Mouse (Mus musculus): ENCODE measurements around the gene Fkbp1b. TPM values are rescaled to one million over a fixed set of nuclear protein-coding genes. Genes with fewer than 3 reads are reported as not detected.
"Not testable (repeated sequence)": the region's sequence is repeated elsewhere in the genome, so short reads cannot be mapped to it uniquely, and the experiment has no call there.

The Fkbp1b gene
- total RNA-seq, 2 experiments from 2014 or later: 91.9 to 101 TPM

DNA sequence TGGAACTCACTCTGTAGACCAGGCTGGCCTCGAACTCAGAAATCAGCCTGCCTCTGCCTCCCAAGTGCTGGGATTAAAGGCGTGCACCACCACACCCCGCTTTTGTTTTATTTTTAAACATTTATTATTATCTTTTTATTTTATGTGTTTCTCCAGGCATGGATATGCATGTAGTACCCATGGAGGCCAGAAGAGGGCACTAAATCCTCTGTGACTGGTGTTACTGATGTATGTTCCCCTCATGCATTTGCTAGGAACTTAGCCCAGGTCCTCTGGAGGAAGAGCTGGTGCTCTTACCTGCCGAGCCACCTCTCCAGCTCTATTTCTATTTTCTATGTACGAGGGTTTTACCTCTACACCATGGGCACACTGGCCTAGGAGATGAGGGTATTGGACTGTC lies 14.8 kb upstream of the Fkbp1b start:
- intact Hi-C loops (cut with DNase I): no loop called here

DNA sequence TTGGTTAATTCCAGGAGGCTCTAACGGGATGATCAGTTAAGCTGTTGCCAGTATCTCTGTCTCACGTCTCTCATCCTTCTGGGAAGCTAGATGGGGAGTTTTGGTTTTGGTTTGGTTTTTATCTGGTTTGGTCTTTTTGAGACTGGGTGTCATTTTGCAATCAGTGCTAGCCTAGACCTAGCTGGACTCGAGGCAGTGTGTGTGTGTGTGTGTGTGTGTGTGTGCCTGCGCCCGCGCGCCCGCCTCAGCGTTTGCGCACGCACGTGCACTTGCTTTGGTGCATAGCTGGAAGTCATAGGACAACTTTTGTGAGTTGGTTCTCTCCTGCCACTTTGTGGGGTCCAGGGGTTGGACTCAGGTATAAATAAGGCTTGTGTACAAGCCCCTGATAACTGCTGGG lies 2.4 kb upstream of the Fkbp1b start:
- DNase-seq: peak; percentile 20
- intact Hi-C loops (cut with DNase I): no loop called here

More for the DNA sequence above, 14.8 kb upstream of the Fkbp1b start:
- no peak for DNase-seq

DNA sequence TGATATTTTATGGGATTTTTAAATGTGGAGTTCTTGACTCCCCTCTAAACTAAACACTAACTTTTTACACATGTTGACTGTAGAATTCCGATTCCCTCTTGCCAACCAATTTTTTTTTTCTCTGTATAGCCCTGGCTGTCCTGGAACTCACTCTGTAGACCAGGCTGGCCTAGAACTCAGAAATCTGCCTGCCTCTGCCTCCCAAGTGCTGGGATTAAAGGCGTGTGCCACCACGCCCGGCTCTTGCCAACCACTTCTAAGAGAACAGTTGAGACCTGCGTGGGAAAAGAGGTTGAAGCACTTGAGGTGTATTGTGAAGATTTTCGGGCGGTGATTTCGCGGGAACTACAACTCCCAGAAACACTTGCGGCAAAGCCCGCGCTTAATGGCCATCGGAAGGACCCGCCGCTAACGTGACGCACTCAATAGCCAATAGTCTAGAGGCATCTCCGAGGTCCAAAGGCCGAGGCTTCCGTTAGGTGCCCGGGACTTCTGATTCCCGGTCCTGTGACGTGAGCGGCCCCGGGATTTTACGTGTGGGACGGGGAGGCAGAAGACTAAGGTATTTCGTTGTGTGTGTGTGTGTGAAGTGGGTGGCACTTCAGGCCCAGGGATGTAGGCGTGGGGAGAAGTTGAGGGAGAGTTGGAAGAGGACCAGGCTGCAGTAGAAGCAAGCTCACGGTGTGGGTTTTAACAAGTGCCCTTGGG lies 1.7 kb upstream of the Fkbp1b start, which contains the start of gene Wdcp:
TSS of gene Wdcp (plus strand) at position 414 of the 708 bp plus-strand sequence.
- intact Hi-C loops (cut with DNase I): no loop called here
- DNase-seq: peak; percentile 89

DNA sequence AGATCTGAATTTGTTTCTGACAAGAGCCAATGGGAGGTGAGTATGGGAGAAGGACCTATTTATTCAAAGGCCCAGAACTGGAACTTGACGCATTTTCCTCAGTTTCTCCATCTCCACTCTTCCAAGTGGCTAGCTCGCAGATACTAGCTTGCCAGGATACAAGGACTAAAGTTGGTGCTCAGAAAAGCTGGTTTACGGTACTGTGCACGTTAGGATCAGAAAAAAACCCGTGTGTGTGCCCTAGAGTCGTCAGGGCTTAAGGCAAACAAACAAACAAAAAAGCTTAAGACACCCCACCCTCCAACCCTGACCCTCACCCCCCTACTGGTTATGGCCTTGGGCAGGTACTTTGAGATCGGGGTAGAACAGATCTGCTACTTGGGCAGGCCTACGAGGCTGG lies 1.1 kb upstream of the Fkbp1b start:
- DNase-seq: no peak
- intact Hi-C loops (cut with DNase I): no loop called here

DNA sequence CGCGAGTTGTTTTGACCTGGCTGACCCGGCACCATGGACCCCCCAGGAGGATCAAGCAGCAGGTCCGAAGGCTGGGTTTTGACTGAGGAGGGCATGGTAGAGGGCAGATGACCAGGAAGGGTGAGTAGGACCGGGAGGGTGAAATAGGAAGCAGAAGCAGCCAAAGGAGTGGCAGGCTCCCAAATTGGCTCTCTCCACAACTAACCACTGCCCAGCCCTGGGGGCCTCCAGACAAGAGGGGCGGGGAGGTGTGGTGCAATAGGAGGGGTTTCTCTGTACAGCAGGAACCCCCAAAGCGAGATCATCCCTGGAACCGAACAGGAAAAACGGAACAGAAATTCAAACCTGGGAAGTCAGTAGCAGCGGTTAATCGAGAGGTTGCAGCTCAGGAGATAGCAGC lies 650 bp downstream of the Fkbp1b start:
- intact Hi-C loops (cut with DNase I): no loop called here
- DNase-seq: peak; percentile 25

DNA sequence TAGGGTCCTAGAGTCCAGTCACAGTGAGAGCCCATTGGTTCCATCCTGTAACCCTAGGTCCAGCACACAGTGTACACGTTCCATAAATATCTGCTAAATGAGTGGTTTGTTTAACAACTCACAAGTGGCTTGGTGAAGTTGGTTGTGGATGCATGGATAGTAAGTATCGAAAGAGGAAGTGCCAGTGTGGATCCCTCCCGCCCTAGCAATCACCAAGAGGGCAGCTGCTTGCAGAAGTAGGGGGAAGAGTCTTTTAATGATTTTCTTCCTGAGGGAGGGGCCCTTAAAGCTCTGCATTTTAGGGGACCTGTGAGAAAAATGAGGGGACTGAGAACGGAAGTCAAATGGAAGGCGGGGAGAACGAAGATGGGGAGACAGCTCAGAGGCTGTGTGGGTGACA lies 1.4 kb downstream of the Fkbp1b start:
- intact Hi-C loops (cut with DNase I): no loop called here
- DNase-seq: no peak

DNA sequence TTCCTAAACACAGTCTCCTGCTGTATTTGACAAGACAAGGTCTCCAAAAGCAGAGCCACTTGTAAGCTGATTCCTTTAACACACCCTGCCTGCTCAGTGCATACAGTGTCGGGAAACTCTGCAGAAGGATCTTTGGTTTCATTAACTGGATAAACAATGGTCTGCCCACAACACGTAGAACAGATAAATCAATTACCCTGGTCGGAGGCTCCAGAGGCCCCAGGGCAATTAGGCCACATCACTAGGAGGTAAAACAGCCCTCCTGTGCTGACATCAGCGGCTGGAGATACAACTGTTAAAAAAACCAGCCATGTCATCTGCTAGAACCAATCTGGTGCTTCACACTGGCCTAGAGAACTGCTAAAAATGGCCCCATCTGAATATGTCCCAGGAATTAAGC lies 4.4 kb downstream of the Fkbp1b start:
- no peak for DNase-seq
- intact Hi-C loops (cut with DNase I): no loop called here

DNA sequence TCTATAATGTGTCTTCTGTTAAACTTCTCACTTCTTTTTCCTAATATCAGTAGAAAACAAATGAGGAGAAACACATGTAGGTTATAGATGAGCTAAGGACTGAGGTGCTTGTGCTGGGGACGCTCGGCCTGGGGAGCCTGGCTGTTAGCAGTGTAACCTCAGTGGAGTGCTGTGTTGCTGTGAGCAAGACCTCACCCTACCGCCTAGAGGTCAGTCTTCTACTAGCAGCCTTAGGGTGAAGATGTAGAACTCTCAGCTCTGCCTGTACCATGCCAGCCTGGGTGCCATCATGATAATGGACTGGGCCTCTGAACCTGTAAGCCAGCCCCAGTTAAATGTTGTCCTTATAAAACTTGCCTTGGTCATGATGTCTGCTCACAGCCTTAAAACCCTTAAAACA lies 14.1 kb downstream of the Fkbp1b start:
- DNase-seq: no peak
- intact Hi-C loops (cut with DNase I): no loop called here

DNA sequence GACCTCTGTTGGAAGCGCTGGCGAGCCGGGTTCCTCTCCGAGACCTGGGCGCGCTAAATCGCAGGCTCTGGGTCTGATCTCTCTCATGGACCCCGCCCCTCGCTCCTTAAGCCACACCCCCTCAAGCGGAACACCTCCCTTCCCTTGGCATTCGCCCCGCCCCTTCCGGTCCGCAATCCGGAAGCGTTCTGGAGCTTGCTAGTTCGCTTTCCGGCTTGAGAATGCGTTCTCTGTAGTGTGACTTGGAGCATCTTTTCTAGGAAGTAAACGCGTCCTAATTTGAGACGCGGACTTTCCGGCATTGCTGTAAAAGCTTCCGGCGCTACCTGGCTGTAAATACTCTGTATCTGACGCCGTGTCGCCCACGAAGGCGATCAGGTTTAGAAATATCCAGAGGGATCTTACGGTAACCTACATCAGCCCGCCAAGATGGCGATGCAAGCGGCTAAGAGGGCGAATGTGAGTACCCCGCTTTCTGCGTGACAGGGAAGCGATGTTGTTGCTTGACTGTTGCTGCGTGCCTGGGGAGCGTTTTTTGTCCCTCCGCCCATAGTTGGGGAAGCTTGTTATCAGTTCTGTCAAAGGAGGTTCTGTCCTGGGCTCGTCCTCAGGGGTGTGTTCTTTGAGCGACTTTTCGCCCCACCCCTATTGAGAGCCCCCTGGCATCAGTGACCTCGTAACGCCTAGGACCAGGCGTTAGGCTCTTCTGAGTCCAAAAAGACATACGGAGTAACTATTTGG lies 23.9 kb downstream of the Fkbp1b start, which contains the start of gene Sf3b6:
TSS of gene Sf3b6 (plus strand) at position 184 of the 741 bp plus-strand sequence.
- peak; percentile 99 for DNase-seq
- intact Hi-C loops (cut with DNase I): no loop called here

DNA sequence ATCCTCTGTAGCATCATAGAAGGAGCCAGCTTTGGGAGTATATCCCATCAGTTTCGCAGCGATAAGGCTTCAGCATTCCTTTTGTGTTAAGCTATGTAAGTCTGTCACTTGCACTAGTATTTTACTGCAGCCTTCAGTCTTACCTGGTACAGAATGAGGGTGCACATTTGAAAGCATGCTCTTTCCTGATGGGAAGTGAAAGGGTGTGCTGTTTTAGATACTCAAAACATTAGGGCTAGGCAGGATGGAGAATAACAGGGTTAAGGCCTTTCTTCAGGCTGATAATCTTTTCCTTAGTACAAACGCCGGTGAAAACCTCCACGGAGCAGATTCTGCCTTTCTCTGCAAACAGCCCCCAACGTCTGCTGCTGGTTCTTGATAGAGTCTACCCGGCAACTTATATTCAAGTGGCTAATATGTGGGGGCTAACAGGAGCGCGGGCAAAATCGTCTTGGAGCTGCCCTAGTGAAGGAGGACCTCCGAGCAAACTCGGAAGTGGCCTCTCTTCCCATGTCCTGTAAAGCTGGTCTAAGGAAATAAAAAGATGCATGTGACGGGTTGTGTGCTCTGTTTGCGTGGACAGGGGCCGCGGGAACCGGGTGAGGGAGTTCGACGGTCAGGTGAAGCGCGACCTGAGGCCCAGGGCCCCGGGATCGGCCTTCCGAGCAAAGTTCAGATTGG lies 24.6 kb downstream of the Fkbp1b start:
- no peak for DNase-seq
- intact Hi-C loops (cut with DNase I): no loop called here

DNA sequence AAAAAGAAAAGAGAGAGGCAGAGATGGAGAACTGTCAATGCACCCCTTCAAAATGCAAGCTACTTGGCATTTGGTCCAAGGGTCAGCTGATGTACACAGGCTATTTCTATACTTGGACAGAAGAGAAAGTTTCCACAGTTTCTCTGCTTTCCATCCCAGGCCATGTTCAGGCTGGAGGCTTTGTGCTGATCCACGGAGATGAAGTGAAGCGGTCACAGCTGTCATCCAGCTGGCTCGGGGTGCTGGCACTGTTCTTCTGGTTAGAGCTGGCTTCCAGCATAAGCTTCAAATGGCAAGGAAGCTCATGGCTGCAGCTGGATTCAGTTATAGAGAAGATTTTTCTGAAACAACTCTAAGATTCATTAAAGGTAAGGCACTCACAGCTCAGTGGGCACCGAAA lies 27.8 kb downstream of the Fkbp1b start:
- intact Hi-C loops (cut with DNase I): no loop called here

DNA sequence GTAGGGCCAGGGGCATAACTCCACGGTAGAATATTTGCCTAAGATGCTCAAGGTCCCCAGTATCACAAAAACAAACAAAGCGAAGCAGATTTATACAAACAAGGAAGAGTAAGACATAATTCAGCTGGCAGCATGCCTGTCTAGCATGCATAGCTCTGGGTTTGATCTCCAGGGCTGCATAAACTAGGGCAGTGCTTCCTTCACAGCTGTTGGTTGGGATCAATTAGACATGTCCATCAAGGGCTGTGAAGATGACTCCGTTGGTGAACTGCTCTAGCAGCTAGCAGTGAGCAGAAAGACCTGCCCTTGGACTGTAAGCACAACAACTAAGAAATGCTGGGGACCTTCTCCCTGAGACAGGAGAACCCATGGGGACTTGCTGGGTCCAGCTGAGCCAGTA lies 29.7 kb downstream of the Fkbp1b start:
- intact Hi-C loops (cut with DNase I): no loop called here
- no peak for DNase-seq

More for the DNA sequence above, 27.8 kb downstream of the Fkbp1b start:
- peak; percentile 38 for DNase-seq

DNA sequence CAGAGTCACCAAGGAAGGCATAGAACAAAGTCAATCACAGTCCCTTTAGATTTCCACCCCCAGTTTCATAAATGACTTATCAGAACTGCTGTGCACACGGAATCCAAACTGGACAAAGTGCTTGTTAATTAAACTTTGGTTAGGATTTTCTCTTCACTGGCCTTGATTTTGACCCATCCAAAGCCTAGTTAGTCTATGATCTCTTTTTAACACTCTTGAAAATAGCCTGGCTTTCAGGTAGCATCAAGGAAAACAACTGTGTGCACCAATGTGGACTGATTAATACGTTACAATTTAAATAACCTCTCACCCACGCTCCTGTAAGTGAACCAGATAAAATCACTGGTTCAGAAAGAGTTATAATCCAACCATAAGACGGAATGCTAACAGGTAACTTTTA lies 30.4 kb downstream of the Fkbp1b start:
- intact Hi-C loops (cut with DNase I): no loop called here
- no peak for DNase-seq

DNA sequence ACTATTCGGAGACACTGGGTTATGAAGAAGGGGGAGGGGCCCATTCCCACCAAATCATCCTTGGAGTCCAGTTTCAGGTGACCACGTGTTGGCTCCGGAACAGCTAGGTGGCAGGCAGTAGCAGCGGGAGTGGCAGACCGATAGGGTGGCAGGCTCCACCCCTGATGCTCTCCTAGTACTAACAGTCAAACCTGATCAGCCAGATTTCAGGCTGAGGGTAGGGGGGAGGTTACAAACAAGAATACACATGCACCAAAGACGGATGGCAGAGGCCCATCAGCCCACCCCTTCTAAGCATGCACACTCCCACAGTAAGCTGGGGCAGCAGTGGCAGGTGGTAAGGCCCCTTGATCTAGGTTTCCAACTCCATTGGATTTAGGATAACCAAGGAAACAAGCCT lies 43.9 kb downstream of the Fkbp1b start:
- not testable (repeated sequence) for DNase-seq

DNA sequence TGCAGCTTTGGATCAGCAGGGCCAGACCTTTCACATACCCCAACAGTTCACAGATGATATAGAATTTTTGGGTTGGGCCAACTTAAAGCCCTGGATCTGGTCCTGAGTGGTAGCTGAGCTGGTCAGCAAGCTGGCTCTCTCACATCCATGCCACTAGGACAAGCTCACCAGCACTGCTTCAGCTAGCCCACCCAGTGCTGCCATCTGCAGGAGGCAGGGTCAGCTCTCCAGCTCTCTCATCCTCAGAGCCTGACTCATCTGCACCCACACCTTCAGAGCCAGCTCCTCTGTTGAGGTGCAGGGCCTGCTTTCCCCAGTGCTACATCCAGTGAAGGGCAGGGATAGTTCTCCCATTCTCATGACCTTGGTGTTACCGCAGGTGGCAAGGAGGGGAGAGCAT lies 47.7 kb downstream of the Fkbp1b start:
- DNase-seq: peak; percentile 44
- intact Hi-C loops (cut with DNase I): no loop called here

More for the DNA sequence above, 43.9 kb downstream of the Fkbp1b start:
- intact Hi-C loops (cut with DNase I): not testable (repeated sequence)

DNA sequence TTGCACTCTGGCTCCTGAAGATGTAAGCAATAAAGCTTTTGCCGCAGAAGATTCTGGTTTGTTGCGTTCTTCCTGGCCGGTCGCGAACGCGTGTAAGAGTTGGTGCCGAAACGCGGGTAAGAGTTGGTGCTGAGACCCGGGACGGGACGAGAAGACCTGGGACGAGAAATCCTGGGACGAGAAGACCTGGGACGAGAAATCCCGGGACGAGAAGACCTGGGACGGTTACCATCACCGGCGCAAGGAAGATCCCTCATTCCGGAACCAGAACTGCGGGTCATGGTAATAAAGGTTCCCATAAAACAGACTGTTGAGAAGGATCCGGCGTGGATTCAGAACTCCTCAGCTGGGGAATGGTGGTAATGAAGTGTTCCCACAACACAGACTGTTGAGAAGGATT lies 53.3 kb downstream of the Fkbp1b start:
- intact Hi-C loops (cut with DNase I); DNase-seq: not testable (repeated sequence)

DNA sequence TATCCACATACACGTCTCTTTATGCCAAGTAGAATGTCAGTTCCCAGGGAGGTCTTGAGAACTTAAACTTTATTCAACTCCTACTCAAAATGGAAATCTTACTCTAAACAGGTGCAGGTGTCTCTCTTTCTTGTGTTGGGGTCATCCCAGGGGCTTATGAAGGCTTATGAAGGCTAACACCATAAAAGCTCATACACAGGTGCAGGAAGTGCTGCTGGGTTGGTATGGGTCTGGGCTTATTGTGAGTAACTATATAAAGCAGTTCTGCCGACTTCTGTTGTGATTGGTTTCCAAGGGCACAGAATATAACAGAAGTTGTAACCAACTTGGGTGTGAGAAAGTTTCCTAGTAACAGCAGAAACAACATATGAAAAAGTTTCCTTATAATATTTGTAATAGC lies 56.9 kb downstream of the Fkbp1b start:
- intact Hi-C loops (cut with DNase I): no loop called here
- no peak for DNase-seq

DNA sequence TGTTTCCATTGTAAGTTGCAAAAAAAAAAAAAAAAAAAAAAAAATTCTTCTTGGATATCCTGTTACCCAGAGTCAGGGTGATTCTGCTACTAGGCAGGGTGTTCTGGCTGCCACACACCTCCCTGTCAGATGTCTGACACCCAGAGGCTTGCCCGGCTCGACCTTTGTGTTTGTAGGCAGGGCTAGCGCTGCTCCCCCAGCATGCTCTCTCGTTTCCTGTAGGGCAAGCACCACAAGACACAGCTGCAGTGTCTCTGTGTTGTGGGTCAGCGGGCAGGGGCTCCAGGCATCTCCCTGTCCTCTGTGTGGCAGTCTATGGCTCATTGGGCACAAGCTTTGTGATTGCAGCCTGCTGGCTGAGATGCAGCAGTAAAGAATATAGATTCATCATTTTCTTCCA lies 57.8 kb downstream of the Fkbp1b start:
- DNase-seq: no peak
- intact Hi-C loops (cut with DNase I): no loop called here
